Mouse (Mus musculus) hindbrain, postnatal 0 days (tissue): ENCODE results near the gene Arpc5l. TPM values are rescaled to one million over a fixed set of nuclear protein-coding genes. Genes with fewer than 3 reads are reported as not detected.

Source experiments
- ATAC-seq: fragments of 200-750 bp; cut with Nextera tagmentation; 2 replicates; pipeline ENCODE4 v1.8.0; 2017; ENCODE audit warnings: mild to moderate bottlenecking, moderate TSS enrichment, moderate library complexity
- DNase-seq: peaks from one replicate; pipeline ENCODE4 v3.0.0-alpha.2; 2015; ENCODE audit warnings: low spot score
- H3K27ac ChIP-seq: fragments of 300-500 bp; sonication (generic); 2 replicates; pipeline ENCODE4 v1.5.1; 2014; ENCODE audit warnings: mild to moderate bottlenecking
- H3K27me3 ChIP-seq: fragments of 300-500 bp; sonication (generic); 2 replicates; pipeline ENCODE4 v1.6.1; 2014; ENCODE audit warnings: low read length, mixed read lengths; ENCODE audit not compliant: insufficient read depth
- H3K36me3 ChIP-seq: fragments of 300-500 bp; sonication (generic); 2 replicates; pipeline ENCODE4 v1.6.1; 2014; ENCODE audit warnings: low read length, mixed read lengths; ENCODE audit not compliant: insufficient read depth
- H3K4me1 ChIP-seq: fragments of 300-500 bp; sonication (generic); 2 replicates; pipeline ENCODE4 v1.6.1; 2014; ENCODE audit warnings: antibody characterized with exemption, low read length, mixed read lengths; ENCODE audit not compliant: insufficient read depth
- H3K4me2 ChIP-seq: fragments of 300-500 bp; sonication (generic); 2 replicates; pipeline ENCODE4 v1.6.1; 2014; ENCODE audit warnings: low read depth, mild to moderate bottlenecking, low read length, moderate library complexity, mixed read lengths
- H3K4me3 ChIP-seq: fragments of 300-500 bp; sonication (generic); 2 replicates; pipeline ENCODE4 v1.5.1; 2014; ENCODE audit warnings: low read length
- H3K9ac ChIP-seq: fragments of 300-500 bp; sonication (generic); replicated peaks from 2 replicates; pipeline ENCODE4 v1.6.1; 2014; ENCODE audit warnings: mild to moderate bottlenecking, low read length, moderate library complexity, mixed read lengths
- H3K9me3 ChIP-seq: fragments of 300-500 bp; sonication (generic); 2 replicates; pipeline ENCODE4 v1.6.1; 2016; ENCODE audit warnings: low read length, mixed read lengths
- CTCF ChIP-seq: IDR thresholded peaks from 2 replicates; pipeline ENCODE4 v1.5.1; 2016; ENCODE audit warnings: antibody characterized with exemption, control low read depth, low read depth
- WGBS: fragments of 180-500 bp; shearing (Covaris S2); extraction: QIAGEN DNeasy Blood & Tissue Kit; methylation state at CpG from one replicate; pipeline ENCODE4 v1.1.7; 2014; 5-methylcytosine and 5-hydroxymethylcytosine counted together
- polyA plus RNA-seq: library from polyadenylated mRNA; unstranded; fragments of >200 nt; fragmentation: Nextera tagmentation; extraction: Ambion mirVana; gene quantifications from 2 replicates; pipeline ENCODE4 v1.2.1, GENCODE M21; 2015
- total RNA-seq: library from RNA; depleted of rRNA; stranded (reverse); fragments of >200 nt; gene quantifications from 2 replicates; pipeline ENCODE4 v1.2.3, GENCODE M21; 2014

Gene Arpc5l
- total and polyA plus RNA-seq, 2 experiments from 2014 or later = 63.8 to 181 TPM

- ATAC-seq (no peak), DNase-seq (no peak)
- peaks cover 20% of the 10 kb centered on the region for H3K4me1 ChIP-seq
- peak overlapping the region; percentile 32; the same call in 1 of the 2 replicates for H3K27ac ChIP-seq
- 82% methylated on average over 3 of the region's 3 CpGs for WGBS
- H3K4me3 ChIP-seq = no peak overlapping the region
- peaks cover 28% of the 10 kb centered on the region for H3K36me3 ChIP-seq
- H3K9ac ChIP-seq = no peak overlapping the region
- H3K9me3 ChIP-seq = no peaks in the 10 kb centered on the region
- H3K27me3 ChIP-seq = no peaks in the 10 kb centered on the region
- no peak overlapping the region for H3K4me2 ChIP-seq
- no peak for TF ChIP-seq CTCF
Observed at GRCm38 (mm10) chr2:39011971-39012370, 6.8 kb downstream of the Arpc5l start.

- ATAC-seq (no peak), DNase-seq (no peak)
- Histone ChIP-seq H3K36me3 (peaks cover 31% of the 10 kb centered on the region), H3K27ac (peak overlapping the region; percentile 32; the same call in 1 of the 2 replicates), H3K4me1 (peaks cover 16% of the 10 kb centered on the region), H3K4me2 (no peak overlapping the region), H3K9me3 (no peaks in the 10 kb centered on the region), H3K27me3 (no peaks in the 10 kb centered on the region), H3K4me3 (no peak overlapping the region), H3K9ac (no peak overlapping the region)
- TF ChIP-seq CTCF = no peak
- 86% methylated on average over 7 of the region's 7 CpGs for WGBS
Observed at GRCm38 (mm10) chr2:39012768-39013279, 7.7 kb downstream of the Arpc5l start.

- no peaks in the 10 kb centered on the region for H3K9me3 ChIP-seq
- no peak overlapping the region for H3K9ac ChIP-seq
- H3K27me3 ChIP-seq = no peaks in the 10 kb centered on the region
- WGBS = 79% methylated on average over 3 of the region's 3 CpGs
- no peak for DNase-seq
- H3K4me3 ChIP-seq = no peak overlapping the region
- TF ChIP-seq CTCF = no peak
- H3K4me2 ChIP-seq = no peak overlapping the region
- H3K36me3 ChIP-seq = peaks cover 62% of the 10 kb centered on the region
- no peak overlapping the region for H3K27ac ChIP-seq
- H3K4me1 ChIP-seq = no peaks in the 10 kb centered on the region
- no peak for ATAC-seq
Observed at GRCm38 (mm10) chr2:39016581-39016980, 11.4 kb downstream of the Arpc5l start.

GRCm38 (mm10) chr2:39020004-39020403 lies 14.9 kb downstream of the Arpc5l start:
- Histone ChIP-seq H3K27me3 (no peaks in the 10 kb centered on the region), H3K36me3 (peaks cover 79% of the 10 kb centered on the region), H3K9ac (no peak overlapping the region), H3K4me1 (no peaks in the 10 kb centered on the region), H3K9me3 (no peaks in the 10 kb centered on the region), H3K4me3 (no peak overlapping the region), H3K4me2 (no peak overlapping the region), H3K27ac (no peak overlapping the region)
- WGBS = 81% methylated on average over 1 of the region's 1 CpGs
- DNase-seq = no peak
- ATAC-seq = no peak
- TF ChIP-seq CTCF = no peak

- no peak overlapping the region for H3K4me3 ChIP-seq
- no peak overlapping the region for H3K9ac ChIP-seq
- no peak overlapping the region for H3K27ac ChIP-seq
- H3K4me2 ChIP-seq = no peak overlapping the region
- DNase-seq (no peak), ATAC-seq (no peak)
- 86% methylated on average over 1 of the region's 1 CpGs for WGBS
- no peaks in the 10 kb centered on the region for H3K4me1 ChIP-seq
- peaks cover 42% of the 10 kb centered on the region for H3K36me3 ChIP-seq
- H3K9me3 ChIP-seq = no peaks in the 10 kb centered on the region
- TF ChIP-seq CTCF = no peak
- H3K27me3 ChIP-seq = no peaks in the 10 kb centered on the region
Observed at GRCm38 (mm10) chr2:39031611-39032010, 26.5 kb downstream of the Arpc5l start.

GRCm38 (mm10) chr2:39040215-39040614 lies 35.1 kb downstream of the Arpc5l start:
- TF ChIP-seq CTCF = no peak
- 94% methylated on average over 1 of the region's 1 CpGs for WGBS
- Histone ChIP-seq H3K4me3 (no peak overlapping the region), H3K27me3 (no peaks in the 10 kb centered on the region), H3K9me3 (no peaks in the 10 kb centered on the region), H3K4me1 (no peaks in the 10 kb centered on the region), H3K36me3 (peaks cover 47% of the 10 kb centered on the region), H3K27ac (no peak overlapping the region), H3K4me2 (no peak overlapping the region), H3K9ac (no peak overlapping the region)
- no peak for ATAC-seq
- DNase-seq = no peak

- H3K27ac ChIP-seq = no peak overlapping the region
- TF ChIP-seq CTCF = no peak
- DNase-seq = no peak
- no peaks in the 10 kb centered on the region for H3K4me1 ChIP-seq
- H3K4me2 ChIP-seq = no peak overlapping the region
- H3K36me3 ChIP-seq = peaks cover 42% of the 10 kb centered on the region
- no peaks in the 10 kb centered on the region for H3K27me3 ChIP-seq
- H3K9me3 ChIP-seq = no peaks in the 10 kb centered on the region
- no peak overlapping the region for H3K9ac ChIP-seq
- 96% methylated on average over 1 of the region's 1 CpGs for WGBS
- no peak for ATAC-seq
- H3K4me3 ChIP-seq = no peak overlapping the region
Observed at GRCm38 (mm10) chr2:39048515-39048914, 43.4 kb downstream of the Arpc5l start.
